In the genomic region with DNA sequence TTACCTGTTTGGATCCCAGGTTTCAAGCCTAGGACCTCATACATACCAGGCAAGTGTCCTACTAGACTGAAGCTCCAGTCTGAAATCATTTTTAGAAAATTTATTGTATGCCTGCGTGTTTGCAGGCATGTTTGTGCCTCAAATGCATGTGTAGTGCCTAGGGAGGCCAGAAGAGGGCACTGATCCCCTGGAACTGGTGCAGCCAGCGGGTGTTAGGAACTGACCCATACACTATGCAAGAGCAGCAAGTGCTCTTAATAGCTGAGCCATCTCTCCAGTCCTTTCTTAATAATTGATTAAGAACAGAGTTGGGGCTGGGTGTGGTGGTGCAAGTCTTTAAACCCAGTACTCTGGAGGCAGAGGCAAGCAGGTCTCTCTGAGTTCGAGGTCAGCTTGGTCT, we compare ENCODE assay signal across 8 mouse cellular contexts. TPM values are rescaled to one million over a fixed set of nuclear protein-coding genes. Genes with fewer than 3 reads are reported as not detected.
DNase-seq lines count a peak whose midpoint lies in the region; ATAC-seq and TF ChIP-seq lines count a peak whose summit lies in the region.

No protein-coding gene starts in this region.

- peak; percentile 73 for DNase-seq in liver
- DNase-seq in MN1 (ENCODE audit: low spot score), result peak; percentile 17
- DNase-seq in heart, postnatal 0 days (ENCODE audit: low spot score), result no peak
- DNase-seq in lung, postnatal 25 days (ENCODE audit: low spot score), result peak; percentile 46
- peak; percentile 14 to 52 for DNase-seq in thymus, postnatal 10 days (ENCODE audit: low spot score in 2 of 2)
- no peak for DNase-seq in urinary bladder, postnatal 10 days (ENCODE audit: low spot score)

- 54% methylated on average over 3 of the region's 3 CpGs for WGBS in liver, embryonic 12.5 days (ENCODE audit: insufficient replicate concordance)
- 73% methylated on average over 3 of the region's 3 CpGs for WGBS in heart, postnatal 0 days

- H3K9me3 ChIP-seq in liver, embryonic 12.5 days (replicated peaks), result no peaks in the 10 kb centered on the region
- no peaks in the 10 kb centered on the region for H3K9me3 ChIP-seq in heart, postnatal 0 days (replicated peaks; ENCODE audit: control insufficient read depth, low read length)

- no peak overlapping the region for H3K4me2 ChIP-seq in liver, embryonic 12.5 days
- no peak overlapping the region for H3K4me2 ChIP-seq in heart, postnatal 0 days (ENCODE audit: low read depth, low read length)

- H3K4me1 ChIP-seq in liver, embryonic 12.5 days, result peaks cover 40% of the 10 kb centered on the region
- H3K4me1 ChIP-seq in bone marrow macrophage, adult 2 months (ENCODE audit: control insufficient read depth, insufficient read depth, low read length), result peaks cover 18% of the 10 kb centered on the region
- H3K4me1 ChIP-seq in heart, postnatal 0 days (ENCODE audit: control insufficient read depth, insufficient read depth), result peaks cover 12% of the 10 kb centered on the region

- TF ChIP-seq CTCF in bone marrow macrophage, adult 2 months (IDR thresholded peaks at IDR 0.05; ENCODE audit: low read depth, low read length), result peak; percentile 62; the same call in 1 of the 2 replicates
- peak; percentile 59 for TF ChIP-seq CTCF in heart, postnatal 0 days (IDR thresholded peaks at IDR 0.05; ENCODE audit: low read depth)

- H3K27me3 ChIP-seq in liver, embryonic 12.5 days (replicated peaks), result no peaks in the 10 kb centered on the region
- H3K27me3 ChIP-seq in heart, postnatal 0 days (ENCODE audit: control insufficient read depth, insufficient read depth, low read length), result no peaks in the 10 kb centered on the region

- TF ChIP-seq EP300 in heart, postnatal 0 days (IDR thresholded peaks at IDR 0.05; ENCODE audit: low read depth), result no peak

- ATAC-seq in liver, embryonic 12.5 days, result no peak
- ATAC-seq in heart, postnatal 0 days (ENCODE audit: insufficient read depth, low read depth), result no peak

- no peak overlapping the region for H3K27ac ChIP-seq in liver, embryonic 12.5 days
- H3K27ac ChIP-seq in bone marrow macrophage, adult 2 months (ENCODE audit: insufficient read depth, low read depth, low read length), result no peak overlapping the region
- H3K27ac ChIP-seq in heart, postnatal 0 days (ENCODE audit: low read depth), result no peak overlapping the region

- H3K36me3 ChIP-seq in liver, embryonic 12.5 days, result peaks cover 22% of the 10 kb centered on the region
- peaks cover 16% of the 10 kb centered on the region for H3K36me3 ChIP-seq in heart, postnatal 0 days (replicated peaks; ENCODE audit: control insufficient read depth, insufficient read depth, low read length)

- H3K4me3 ChIP-seq in liver, embryonic 12.5 days, result no peak overlapping the region
- H3K4me3 ChIP-seq in bone marrow macrophage, adult 2 months (ENCODE audit: insufficient read depth, low read length), result no peak overlapping the region
- H3K4me3 ChIP-seq in heart, postnatal 0 days (ENCODE audit: low read depth, low read length), result no peak overlapping the region

- no peak overlapping the region for H3K9ac ChIP-seq in liver, embryonic 12.5 days
- no peak overlapping the region for H3K9ac ChIP-seq in heart, postnatal 0 days (replicated peaks; ENCODE audit: low read depth, low read length)

- no peak for TF ChIP-seq POLR2A in bone marrow macrophage, adult 2 months (IDR thresholded peaks at IDR 0.05; ENCODE audit: borderline replicate concordance, low read depth, low read length)

RNA-seq across cellular contexts. Expression of a gene that starts 3.4 kb away (rescaled TPM):
- polyA plus RNA-seq in liver, embryonic 12.5 days (2016; fragmentation: Nextera tagmentation; extraction: Ambion mirVana), result 34.9 and 35.0 TPM in 2 replicates
- polyA plus RNA-seq in bone marrow macrophage, adult 2 months (2012; ENCODE audit: insufficient read depth, insufficient read length, missing spikeins), result 46.7 and 50.7 TPM in 2 replicates
- 104 and 105 TPM in 2 replicates for total RNA-seq in heart, postnatal 0 days (2014; rRNA removed; ENCODE audit: low replicate concordance)
- polyA plus RNA-seq in heart, postnatal 0 days (2015; fragmentation: Nextera tagmentation; extraction: Ambion mirVana), result 141 and 154 TPM in 2 replicates

RNA-seq across cellular contexts. Expression of a gene that starts 28.2 kb away (rescaled TPM):
- polyA plus RNA-seq in liver, embryonic 12.5 days (2016; fragmentation: Nextera tagmentation; extraction: Ambion mirVana), result 51.0 and 51.9 TPM in 2 replicates
- 26.3 and 27.3 TPM in 2 replicates for polyA plus RNA-seq in bone marrow macrophage, adult 2 months (2012; ENCODE audit: insufficient read depth, insufficient read length, missing spikeins)
- total RNA-seq in heart, postnatal 0 days (2014; rRNA removed; ENCODE audit: low replicate concordance), result 36.9 and 37.7 TPM in 2 replicates
- 36.3 and 38.5 TPM in 2 replicates for polyA plus RNA-seq in heart, postnatal 0 days (2015; fragmentation: Nextera tagmentation; extraction: Ambion mirVana)

Comparison
In these comparisons a context has a peak if more than half of its experiments do, and no peak if none do; other contexts are left out.
1. DNase-seq: peak in liver (single experiment), MN1 (single experiment), lung, postnatal 25 days (single experiment) and thymus, postnatal 10 days (2 of 2); none in heart, postnatal 0 days (single experiment) and urinary bladder, postnatal 10 days (single experiment).